Mouse (Mus musculus): ENCODE measurements around the gene Tpcn1. TPM values are rescaled to one million over a fixed set of nuclear protein-coding genes. Genes with fewer than 3 reads are reported as not detected.

Gene Tpcn1
- polyA plus RNA-seq, 1 experiment from 2014 or later, result 19.4 TPM

GRCm38 (mm10) chr5:120587616-120587926, 902 bp downstream of the Tpcn1 start:
- H3K4me3 ChIP-seq, result peak overlapping the region; percentile 77
- peak overlapping the region; percentile 91; the same call in 1 of the 2 replicates for H3K9ac ChIP-seq
- peaks cover 28% of the 10 kb centered on the region for H3K4me1 ChIP-seq
- H3K9me3 ChIP-seq, result no peaks in the 10 kb centered on the region
- H3K27me3 ChIP-seq (replicated peaks), result no peaks in the 10 kb centered on the region
- WGBS, result 40% methylated on average over 9 of the region's 9 CpGs
- ATAC-seq (ENCODE audit: low FRiP score, low read depth), result no peak
- H3K4me2 ChIP-seq (replicated peaks), result peak overlapping the region; percentile 66
- H3K27ac ChIP-seq, result no peak overlapping the region
- H3K36me3 ChIP-seq, result peaks cover 24% of the 10 kb centered on the region

GRCm38 (mm10) chr5:120586741-120587615, 1.5 kb downstream of the Tpcn1 start:
- WGBS, result 19% methylated on average over 17 of the region's 17 CpGs
- Histone ChIP-seq H3K36me3 (peaks cover 27% of the 10 kb centered on the region), H3K4me1 (peaks cover 28% of the 10 kb centered on the region), H3K4me3 (peak overlapping the region; percentile 77), H3K27ac (no peak overlapping the region), H3K4me2 (replicated peaks) (peak overlapping the region; percentile 66), H3K9ac (peak overlapping the region; percentile 91; the same call in 1 of the 2 replicates), H3K27me3 (replicated peaks) (no peaks in the 10 kb centered on the region), H3K9me3 (no peaks in the 10 kb centered on the region)
- ATAC-seq (ENCODE audit: low FRiP score, low read depth), result no peak

GRCm38 (mm10) chr5:120584968-120585367, 3.5 kb downstream of the Tpcn1 start:
- H3K27ac ChIP-seq, result no peak overlapping the region
- 35% methylated on average over 15 of the region's 15 CpGs for WGBS

GRCm38 (mm10) chr5:120583511-120583910, 5.0 kb downstream of the Tpcn1 start:
- Histone ChIP-seq H3K27ac (no peak overlapping the region), H3K4me1 (peaks cover 52% of the 10 kb centered on the region), H3K4me2 (replicated peaks) (no peak overlapping the region), H3K4me3 (no peak overlapping the region), H3K27me3 (replicated peaks) (no peaks in the 10 kb centered on the region), H3K36me3 (peaks cover 29% of the 10 kb centered on the region), H3K9me3 (no peaks in the 10 kb centered on the region), H3K9ac (no peak overlapping the region)
- ATAC-seq (ENCODE audit: low FRiP score, low read depth), result no peak
- WGBS, result 88% methylated on average over 4 of the region's 4 CpGs

More at GRCm38 (mm10) chr5:120584968-120585367, 3.5 kb downstream of the Tpcn1 start:
- H3K9ac ChIP-seq, result no peak overlapping the region
- no peak overlapping the region for H3K4me3 ChIP-seq
- H3K36me3 ChIP-seq, result peaks cover 29% of the 10 kb centered on the region
- H3K9me3 ChIP-seq, result no peaks in the 10 kb centered on the region
- H3K4me1 ChIP-seq, result peaks cover 41% of the 10 kb centered on the region
- no peaks in the 10 kb centered on the region for H3K27me3 ChIP-seq (replicated peaks)
- H3K4me2 ChIP-seq (replicated peaks), result no peak overlapping the region
- ATAC-seq (ENCODE audit: low FRiP score, low read depth), result no peak

GRCm38 (mm10) chr5:120582002-120582401, 6.5 kb downstream of the Tpcn1 start:
- no peak overlapping the region for H3K4me2 ChIP-seq (replicated peaks)
- no peak for ATAC-seq (ENCODE audit: low FRiP score, low read depth)
- H3K9ac ChIP-seq, result no peak overlapping the region
- WGBS, result 86% methylated on average over 9 of the region's 9 CpGs
- no peaks in the 10 kb centered on the region for H3K9me3 ChIP-seq
- H3K27me3 ChIP-seq (replicated peaks), result no peaks in the 10 kb centered on the region
- peaks cover 47% of the 10 kb centered on the region for H3K4me1 ChIP-seq
- peaks cover 29% of the 10 kb centered on the region for H3K36me3 ChIP-seq
- H3K27ac ChIP-seq, result no peak overlapping the region
- H3K4me3 ChIP-seq, result no peak overlapping the region

- Histone ChIP-seq H3K4me1 (peaks cover 41% of the 10 kb centered on the region), H3K9ac (0 out of 2 replicates have a peak overlapping the region, but pooled peaks have one; percentile 5), H3K9me3 (no peaks in the 10 kb centered on the region), H3K36me3 (peaks cover 28% of the 10 kb centered on the region), H3K4me2 (replicated peaks) (peak overlapping the region; percentile 38), H3K4me3 (no peak overlapping the region), H3K27ac (peak overlapping the region; percentile 23), H3K27me3 (replicated peaks) (no peaks in the 10 kb centered on the region)
- ATAC-seq (ENCODE audit: low FRiP score, low read depth), result peak; percentile 38; the same call in 1 of the 2 replicates
- WGBS, result 76% methylated on average over 26 of the region's 26 CpGs
Observed at GRCm38 (mm10) chr5:120579898-120580626, 8.4 kb downstream of the Tpcn1 start.

GRCm38 (mm10) chr5:120579211-120579897, 9.1 kb downstream of the Tpcn1 start:
- peaks cover 21% of the 10 kb centered on the region for H3K36me3 ChIP-seq
- H3K4me3 ChIP-seq, result no peak overlapping the region
- H3K27me3 ChIP-seq (replicated peaks), result no peaks in the 10 kb centered on the region
- H3K9me3 ChIP-seq, result no peaks in the 10 kb centered on the region
- 0 out of 2 replicates have a peak overlapping the region, but pooled peaks have one; percentile 5 for H3K9ac ChIP-seq
- WGBS, result 45% methylated on average over 26 of the region's 26 CpGs
- H3K27ac ChIP-seq, result peak overlapping the region; percentile 23; the same call in 1 of the 2 replicates
- H3K4me1 ChIP-seq, result peaks cover 40% of the 10 kb centered on the region
- peak overlapping the region; percentile 38 for H3K4me2 ChIP-seq (replicated peaks)
- ATAC-seq (ENCODE audit: low FRiP score, low read depth), result peak; percentile 52

GRCm38 (mm10) chr5:120578504-120579081, 9.9 kb downstream of the Tpcn1 start:
- Histone ChIP-seq H3K9me3 (no peaks in the 10 kb centered on the region), H3K36me3 (peaks cover 13% of the 10 kb centered on the region), H3K27me3 (replicated peaks) (no peaks in the 10 kb centered on the region), H3K9ac (no peak overlapping the region), H3K4me3 (no peak overlapping the region), H3K4me2 (replicated peaks) (peak overlapping the region; percentile 38), H3K4me1 (peaks cover 40% of the 10 kb centered on the region), H3K27ac (peak overlapping the region; percentile 23; the same call in 1 of the 2 replicates)
- ATAC-seq (ENCODE audit: low FRiP score, low read depth), result no peak
- WGBS, result 58% methylated on average over 12 of the region's 12 CpGs

GRCm38 (mm10) chr5:120577935-120578441, 10.5 kb downstream of the Tpcn1 start:
- Histone ChIP-seq H3K9ac (no peak overlapping the region), H3K27ac (no peak overlapping the region), H3K4me3 (no peak overlapping the region), H3K36me3 (peaks cover 7% of the 10 kb centered on the region), H3K9me3 (no peaks in the 10 kb centered on the region), H3K4me2 (replicated peaks) (0 out of 2 replicates have a peak overlapping the region, but pooled peaks have one; percentile 12), H3K4me1 (peaks cover 40% of the 10 kb centered on the region), H3K27me3 (replicated peaks) (no peaks in the 10 kb centered on the region)
- no peak for ATAC-seq (ENCODE audit: low FRiP score, low read depth)
- WGBS, result 48% methylated on average over 10 of the region's 10 CpGs

GRCm38 (mm10) chr5:120576781-120577301, 11.6 kb downstream of the Tpcn1 start:
- ATAC-seq (ENCODE audit: low FRiP score, low read depth), result no peak
- WGBS, result 79% methylated on average over 11 of the region's 11 CpGs
- peaks cover 40% of the 10 kb centered on the region for H3K4me1 ChIP-seq

GRCm38 (mm10) chr5:120574469-120575063, 13.9 kb downstream of the Tpcn1 start:
- Histone ChIP-seq H3K4me3 (no peak overlapping the region), H3K27me3 (replicated peaks) (no peaks in the 10 kb centered on the region), H3K9me3 (no peaks in the 10 kb centered on the region), H3K9ac (no peak overlapping the region), H3K36me3 (no peaks in the 10 kb centered on the region), H3K4me2 (replicated peaks) (no peak overlapping the region), H3K27ac (no peak overlapping the region), H3K4me1 (peaks cover 45% of the 10 kb centered on the region)
- 77% methylated on average over 10 of the region's 10 CpGs for WGBS
- ATAC-seq (ENCODE audit: low FRiP score, low read depth), result no peak

More at GRCm38 (mm10) chr5:120576781-120577301, 11.6 kb downstream of the Tpcn1 start:
- H3K4me2 ChIP-seq (replicated peaks), result no peak overlapping the region
- no peaks in the 10 kb centered on the region for H3K27me3 ChIP-seq (replicated peaks)
- H3K36me3 ChIP-seq, result peaks cover under 1% of the 10 kb centered on the region; the same call in 1 of the 2 replicates
- no peak overlapping the region for H3K9ac ChIP-seq
- H3K4me3 ChIP-seq, result no peak overlapping the region
- H3K27ac ChIP-seq, result no peak overlapping the region
- H3K9me3 ChIP-seq, result no peaks in the 10 kb centered on the region
